Mouse (Mus musculus) erythroblast, embryonic 14.5 days (primary cell): Measurements from ENCODE around the gene Chd3. TPM values are rescaled to one million over a fixed set of nuclear protein-coding genes. Genes with fewer than 3 reads are reported as not detected.
A peak's percentile ranks its signal among the peaks of the same experiment; 100 is the strongest.

ENCODE experiments used
- H3K27me3 ChIP-seq: 2 replicates; pipeline ENCODE4 v1.6.1; 2012; ENCODE audit warnings: inconsistent platforms; ENCODE audit not compliant: control insufficient read depth
- H3K36me3 ChIP-seq: 2 replicates; pipeline ENCODE4 v1.6.1; 2012; ENCODE audit warnings: mild to moderate bottlenecking, inconsistent platforms; ENCODE audit not compliant: control insufficient read depth
- H3K4me1 ChIP-seq: 2 replicates; pipeline ENCODE4 v1.6.1; 2012; ENCODE audit warnings: inconsistent platforms; ENCODE audit not compliant: control insufficient read depth
- H3K4me3 ChIP-seq: replicated peaks from 2 replicates; pipeline ENCODE3; 2012; ENCODE audit warnings: moderate library complexity, mild to moderate bottlenecking, inconsistent platforms
- H3K9me3 ChIP-seq: 2 replicates; pipeline ENCODE4 v1.6.1; 2012; ENCODE audit warnings: low read length, inconsistent platforms, mixed read lengths; ENCODE audit not compliant: control insufficient read depth
- GATA1 ChIP-seq: IDR thresholded peaks from 2 replicates; pipeline ENCODE4 v1.6.1; 2012; ENCODE audit warnings: low read length, inconsistent platforms, mixed read lengths
- TAL1 ChIP-seq: IDR thresholded peaks from 3 replicates; pipeline ENCODE4 v1.6.1; 2012; ENCODE audit warnings: low read length, inconsistent platforms, mixed read lengths
- polyA plus RNA-seq: library from polyadenylated mRNA; stranded (reverse); fragments of >175 nt; gene quantifications from 2 replicates; pipeline ENCODE4 v1.2.3, GENCODE M21; 2012

Chd3 gene
- polyA plus RNA-seq, 1 experiment, result 1.8 TPM

- Histone ChIP-seq H3K9me3 (no peaks in the 10 kb centered on the region), H3K27me3 (peaks cover 18% of the 10 kb centered on the region), H3K36me3 (peaks cover 5% of the 10 kb centered on the region; the same call in 1 of the 2 replicates), H3K4me1 (peaks cover 60% of the 10 kb centered on the region), H3K4me3 (no peak overlapping the region)
- no peak for TF ChIP-seq TAL1
- no peak for TF ChIP-seq GATA1
Observed at GRCm38 (mm10) chr11:69375646-69376045, 6.4 kb upstream of the Chd3 start.

- Histone ChIP-seq H3K4me1 (peaks cover 63% of the 10 kb centered on the region), H3K4me3 (peak overlapping the region; percentile 59), H3K27me3 (peaks cover 41% of the 10 kb centered on the region), H3K9me3 (peaks cover under 1% of the 10 kb centered on the region; the same call in 1 of the 2 replicates), H3K36me3 (peaks cover 5% of the 10 kb centered on the region; the same call in 1 of the 2 replicates)
- TF ChIP-seq GATA1, result peak; percentile 78
- peak; percentile 69 for TF ChIP-seq TAL1
Observed at GRCm38 (mm10) chr11:69373223-69373965, 4.2 kb upstream of the Chd3 start.

DNA sequence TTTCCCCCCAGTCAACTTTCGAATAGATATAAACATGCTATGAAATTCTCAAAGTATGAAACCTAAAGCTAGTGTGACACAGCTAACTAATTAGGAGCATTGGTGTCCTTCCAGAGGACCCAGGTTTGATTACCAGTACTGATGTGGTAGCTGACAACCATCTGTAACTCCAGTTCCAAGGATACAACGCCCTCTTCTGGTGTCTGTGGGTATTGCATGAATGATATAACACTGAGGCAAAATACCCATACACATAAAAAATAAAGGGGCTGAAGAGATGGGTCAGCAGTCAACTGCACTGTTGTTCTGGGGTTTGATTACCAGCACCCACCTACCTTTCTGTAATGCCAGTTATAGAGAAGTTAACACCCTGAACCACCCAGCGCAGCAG lies 3.6 kb upstream of the Chd3 start:
- peaks cover 6% of the 10 kb centered on the region; the same call in 1 of the 2 replicates for H3K9me3 ChIP-seq
- H3K4me1 ChIP-seq, result peaks cover 70% of the 10 kb centered on the region

DNA sequence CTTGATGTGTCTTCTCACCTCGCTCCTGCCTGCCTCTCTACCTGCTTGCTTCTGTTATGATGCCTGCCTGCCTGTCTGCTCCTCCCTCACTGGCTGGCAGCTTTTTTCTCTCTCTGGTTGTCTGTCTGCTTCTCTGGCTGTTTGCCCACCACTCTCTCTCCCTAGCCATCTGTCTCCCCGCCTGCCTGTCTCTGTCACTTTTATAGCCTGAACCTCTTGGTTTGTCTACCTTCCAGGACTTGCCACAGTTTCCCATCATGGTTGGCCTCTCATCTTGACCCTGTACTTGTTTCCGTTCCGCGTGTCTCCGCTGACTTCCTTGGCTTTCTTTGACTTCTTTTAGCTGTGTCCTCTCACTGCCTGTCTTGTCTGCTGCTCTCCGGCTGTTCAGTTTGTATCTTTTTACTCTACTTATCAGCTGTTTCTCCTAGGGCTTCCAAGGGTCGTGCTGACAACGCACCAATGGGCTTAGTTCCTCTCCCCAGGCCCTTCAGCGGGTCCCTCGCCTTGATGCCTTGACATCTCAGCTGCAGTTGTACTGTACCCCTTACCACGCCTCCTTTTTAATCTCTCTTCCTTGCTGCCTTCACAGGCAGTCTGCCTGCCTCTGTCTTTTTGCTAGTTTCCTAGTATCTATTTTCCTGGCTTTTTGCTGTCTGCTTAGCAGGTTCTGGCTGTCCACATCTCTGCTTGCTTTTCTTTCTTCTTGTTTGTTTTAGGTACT lies 3.0 kb upstream of the Chd3 start:
- Histone ChIP-seq H3K9me3 (peaks cover 7% of the 10 kb centered on the region; the same call in 1 of the 2 replicates), H3K36me3 (peaks cover 5% of the 10 kb centered on the region; the same call in 1 of the 2 replicates), H3K27me3 (peaks cover 52% of the 10 kb centered on the region), H3K4me3 (peak overlapping the region; percentile 59), H3K4me1 (peaks cover 71% of the 10 kb centered on the region)
- no peak for TF ChIP-seq GATA1
- TF ChIP-seq TAL1, result no peak

More for the DNA sequence above, 3.6 kb upstream of the Chd3 start:
- Histone ChIP-seq H3K4me3 (peak overlapping the region; percentile 59), H3K27me3 (peaks cover 47% of the 10 kb centered on the region), H3K36me3 (peaks cover 5% of the 10 kb centered on the region; the same call in 1 of the 2 replicates)
- TF ChIP-seq TAL1 (no peak), GATA1 (no peak)

- peaks cover 59% of the 10 kb centered on the region for H3K27me3 ChIP-seq
- TF ChIP-seq GATA1 (no peak), TAL1 (no peak)
- peaks cover 5% of the 10 kb centered on the region; the same call in 1 of the 2 replicates for H3K36me3 ChIP-seq
- H3K9me3 ChIP-seq, result peaks cover 7% of the 10 kb centered on the region; the same call in 1 of the 2 replicates
- peaks cover 74% of the 10 kb centered on the region for H3K4me1 ChIP-seq
- H3K4me3 ChIP-seq, result no peak overlapping the region
Observed at GRCm38 (mm10) chr11:69371601-69372000, 2.4 kb upstream of the Chd3 start.

GRCm38 (mm10) chr11:69370817-69371215 lies 1.6 kb upstream of the Chd3 start:
- Histone ChIP-seq H3K4me3 (no peak overlapping the region), H3K36me3 (peaks cover 5% of the 10 kb centered on the region; the same call in 1 of the 2 replicates), H3K4me1 (peaks cover 76% of the 10 kb centered on the region), H3K27me3 (peaks cover 67% of the 10 kb centered on the region), H3K9me3 (peaks cover 7% of the 10 kb centered on the region; the same call in 1 of the 2 replicates)
- TF ChIP-seq TAL1 (no peak), GATA1 (no peak)

DNA sequence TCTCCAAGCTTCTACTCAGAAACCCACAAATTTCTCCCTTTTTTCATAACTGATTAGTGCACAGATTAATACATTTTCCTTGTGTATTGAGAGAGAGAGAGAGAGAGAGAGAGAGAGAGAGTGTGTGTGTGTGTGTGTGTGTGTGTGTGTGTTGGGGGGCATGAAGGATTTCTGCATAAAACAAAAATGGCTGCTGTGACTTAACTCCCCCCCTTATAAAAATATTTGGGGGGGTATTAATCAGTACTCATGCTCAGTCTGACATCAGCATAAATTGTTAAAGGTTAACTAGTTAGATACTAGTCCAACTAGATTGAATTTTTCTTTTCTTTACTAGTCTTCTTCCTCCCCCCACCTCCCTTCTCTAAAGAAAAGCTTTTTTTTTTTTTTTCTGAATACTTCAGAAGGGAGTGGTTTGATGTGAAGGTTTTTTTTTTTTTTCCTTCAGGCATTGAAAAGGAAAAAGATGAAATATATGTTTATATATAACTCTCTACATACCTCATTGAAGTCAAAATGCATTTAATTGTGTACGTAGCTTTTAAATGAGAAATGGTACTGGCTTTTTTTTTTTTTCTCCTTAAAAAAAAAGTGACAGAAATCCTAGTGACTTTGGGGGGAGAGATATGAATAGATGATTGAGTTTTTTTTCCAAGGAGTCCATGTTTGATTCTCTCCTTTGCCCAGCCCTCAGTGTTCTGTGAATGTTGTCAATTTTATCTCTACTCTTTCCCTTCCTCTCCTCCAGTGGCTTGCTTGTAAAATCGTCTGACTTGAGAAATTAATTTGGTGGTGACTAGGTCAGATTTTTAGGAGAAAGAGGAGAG lies 997 bp upstream of the Chd3 start:
- peaks cover 73% of the 10 kb centered on the region for H3K27me3 ChIP-seq
- no peak for TF ChIP-seq GATA1
- TF ChIP-seq TAL1, result no peak

DNA sequence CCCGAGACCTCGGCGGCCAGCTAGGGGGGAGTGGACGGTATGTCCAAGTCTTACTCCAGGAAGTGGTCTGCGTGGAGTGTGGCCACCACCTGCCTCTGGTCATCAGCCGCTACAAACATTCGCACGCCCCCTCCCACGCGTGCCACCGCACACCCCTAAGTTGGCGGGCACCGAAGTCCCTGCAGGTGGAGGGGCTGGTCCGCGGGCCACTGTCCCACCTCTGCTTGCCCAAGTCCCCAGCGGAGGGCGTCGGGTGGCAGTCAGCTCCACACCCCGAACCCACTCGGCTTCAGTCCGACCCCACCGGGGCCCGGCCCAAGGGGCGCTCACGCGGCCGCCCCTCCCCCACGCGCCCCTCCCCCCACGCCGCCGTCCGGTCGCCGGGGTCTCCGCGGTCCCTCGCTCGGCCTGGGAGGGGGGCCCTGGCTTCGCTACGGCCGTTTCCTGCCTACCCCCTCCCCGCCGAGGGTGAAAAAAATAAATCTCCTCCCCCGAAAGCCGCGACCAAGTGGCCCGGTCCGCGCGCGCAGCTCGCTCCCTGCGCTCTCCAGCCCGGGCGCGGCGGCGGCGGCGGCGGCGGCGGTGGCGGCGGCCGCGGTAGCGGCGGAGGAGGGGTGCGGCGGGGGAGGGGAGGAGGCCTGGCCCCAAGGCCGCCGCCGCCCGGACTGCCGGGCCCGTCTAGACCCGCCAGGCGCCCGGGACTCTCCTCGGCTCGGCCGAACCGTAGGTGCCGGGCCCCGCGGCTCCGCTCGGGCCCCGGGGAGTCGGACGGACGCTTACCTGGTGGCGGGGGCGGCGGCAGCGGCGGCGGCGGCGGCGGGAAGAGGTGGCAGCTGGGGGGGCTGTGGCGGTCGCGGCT lies 621 bp downstream of the Chd3 start:
- peaks cover 67% of the 10 kb centered on the region for H3K4me1 ChIP-seq
- peaks cover 85% of the 10 kb centered on the region for H3K27me3 ChIP-seq
- TF ChIP-seq TAL1, result no peak
- TF ChIP-seq GATA1, result no peak
- peaks cover 7% of the 10 kb centered on the region; the same call in 1 of the 2 replicates for H3K9me3 ChIP-seq
- no peaks in the 10 kb centered on the region; the same call in 1 of the 2 replicates for H3K36me3 ChIP-seq
- peak overlapping the region; percentile 67 for H3K4me3 ChIP-seq

More for the DNA sequence above, 997 bp upstream of the Chd3 start:
- H3K36me3 ChIP-seq, result peaks cover 2% of the 10 kb centered on the region; the same call in 1 of the 2 replicates
- H3K4me1 ChIP-seq, result peaks cover 76% of the 10 kb centered on the region
- no peak overlapping the region for H3K4me3 ChIP-seq
- peaks cover 7% of the 10 kb centered on the region; the same call in 1 of the 2 replicates for H3K9me3 ChIP-seq
